Mouse (Mus musculus): ENCODE measurements around the gene Gm49405. TPM values are rescaled to one million over a fixed set of nuclear protein-coding genes. Genes with fewer than 3 reads are reported as not detected.

The Gm49405 gene
- total and polyA plus RNA-seq, 2 experiments from 2014 or later = 2.2 to 3.5 TPM

DNA sequence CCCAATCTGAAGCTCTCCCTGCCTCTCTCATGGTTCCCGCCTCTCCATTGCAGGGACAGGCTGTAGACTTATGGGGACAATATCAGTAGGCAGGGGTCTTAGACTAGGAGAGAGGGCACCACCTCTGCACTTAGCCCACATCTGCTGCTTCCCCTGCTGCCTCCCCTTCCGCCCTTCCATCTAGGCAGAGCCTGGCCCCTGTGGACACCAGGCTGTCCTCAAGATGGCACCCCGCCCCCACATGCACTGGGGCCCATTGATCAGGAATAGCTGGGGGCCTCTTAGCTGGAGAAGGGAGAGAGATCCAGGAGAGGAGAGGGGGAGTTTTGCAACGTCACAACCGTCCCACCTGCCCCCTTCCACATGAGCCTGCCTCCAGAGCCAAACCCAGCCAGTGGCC is 8.0 kb upstream of the Gm49405 start, which contains the start of gene Tbx10:
TSS of gene Tbx10 (plus strand) at position 337 of the 400 bp plus-strand sequence.
- DNase-seq (ENCODE audit: low spot score) = no peak
- Histone ChIP-seq H3K9me3 (ENCODE audit: low read length) (no peaks in the 10 kb centered on the region), H3K36me3 (ENCODE audit: insufficient read depth, low read length) (no peaks in the 10 kb centered on the region)

DNA sequence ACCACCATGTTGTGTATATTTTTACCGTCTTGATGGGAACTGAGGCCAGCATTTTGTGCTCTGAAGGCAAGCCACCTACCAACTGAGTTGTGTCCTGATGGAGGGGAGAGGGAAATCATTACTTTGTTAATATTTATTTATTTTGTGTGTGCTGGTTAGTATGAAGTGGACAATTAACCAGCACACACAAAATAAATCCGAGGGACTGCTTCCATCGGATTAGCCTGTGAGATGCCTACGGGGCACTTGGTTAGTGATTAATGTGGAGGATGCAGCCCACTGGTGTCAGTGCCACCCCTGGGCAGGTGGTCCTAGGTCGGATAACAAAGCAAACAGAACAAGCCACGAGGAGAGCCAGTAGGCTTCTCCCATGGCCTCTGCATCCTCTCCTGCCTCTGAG is 5.5 kb upstream of the Gm49405 start:
- Histone ChIP-seq H3K9me3 (ENCODE audit: low read length) (no peaks in the 10 kb centered on the region), H3K4me3 (ENCODE audit: low read length) (no peak overlapping the region), H3K4me2 (ENCODE audit: low read depth, low read length) (no peak overlapping the region), H3K4me1 (ENCODE audit: insufficient read depth, low read length) (0 out of 2 replicates have a peak, but pooled peaks cover 4% of the 10 kb centered on the region), H3K9ac (replicated peaks; ENCODE audit: low read length) (no peak overlapping the region), H3K27ac (no peak overlapping the region), H3K36me3 (ENCODE audit: insufficient read depth, low read length) (no peaks in the 10 kb centered on the region), H3K27me3 (ENCODE audit: insufficient read depth, low read length) (no peaks in the 10 kb centered on the region)
- DNase-seq (ENCODE audit: low spot score) (no peak), ATAC-seq (no peak)
- TF ChIP-seq CTCF (IDR thresholded peaks at IDR 0.05; ENCODE audit: low read depth) = no peak
- 77% methylated on average over 6 of the region's 6 CpGs for WGBS

More for the DNA sequence above, 8.0 kb upstream of the Gm49405 start, which contains the start of gene Tbx10:
- no peak within 1 kb of the TSS for H3K4me3 ChIP-seq (ENCODE audit: low read length)
- WGBS = 61% methylated on average over 5 of the region's 5 CpGs
- H3K9ac ChIP-seq (replicated peaks; ENCODE audit: low read length) = no peak within 1 kb of the TSS
- no peaks in the 10 kb centered on the region for H3K4me1 ChIP-seq (ENCODE audit: insufficient read depth, low read length)
- H3K27ac ChIP-seq = no peak within 1 kb of the TSS
- H3K4me2 ChIP-seq (ENCODE audit: low read depth, low read length) = no peak within 1 kb of the TSS
- H3K27me3 ChIP-seq (ENCODE audit: insufficient read depth, low read length) = no peaks in the 10 kb centered on the region
- ATAC-seq = no peak
- TF ChIP-seq CTCF (IDR thresholded peaks at IDR 0.05; ENCODE audit: low read depth) = no peak

GRCm38 (mm10) chr19:3995505-3995904 is 4.9 kb upstream of the Gm49405 start:
- no peak overlapping the region for H3K9ac ChIP-seq (replicated peaks; ENCODE audit: low read length)
- no peak for ATAC-seq
- TF ChIP-seq CTCF (IDR thresholded peaks at IDR 0.05; ENCODE audit: low read depth) = no peak
- no peak overlapping the region for H3K27ac ChIP-seq
- no peak for DNase-seq (ENCODE audit: low spot score)
- H3K4me2 ChIP-seq (ENCODE audit: low read depth, low read length) = no peak overlapping the region
- no peaks in the 10 kb centered on the region for H3K9me3 ChIP-seq (ENCODE audit: low read length)
- WGBS = 87% methylated on average over 3 of the region's 3 CpGs
- H3K36me3 ChIP-seq (ENCODE audit: insufficient read depth, low read length) = no peaks in the 10 kb centered on the region
- 0 out of 2 replicates have a peak, but pooled peaks cover 4% of the 10 kb centered on the region for H3K4me1 ChIP-seq (ENCODE audit: insufficient read depth, low read length)
- no peak overlapping the region for H3K4me3 ChIP-seq (ENCODE audit: low read length)
- H3K27me3 ChIP-seq (ENCODE audit: insufficient read depth, low read length) = no peaks in the 10 kb centered on the region

GRCm38 (mm10) chr19:3996106-3996505 is 4.3 kb upstream of the Gm49405 start:
- DNase-seq (ENCODE audit: low spot score) = no peak
- TF ChIP-seq CTCF (IDR thresholded peaks at IDR 0.05; ENCODE audit: low read depth) = no peak

DNA sequence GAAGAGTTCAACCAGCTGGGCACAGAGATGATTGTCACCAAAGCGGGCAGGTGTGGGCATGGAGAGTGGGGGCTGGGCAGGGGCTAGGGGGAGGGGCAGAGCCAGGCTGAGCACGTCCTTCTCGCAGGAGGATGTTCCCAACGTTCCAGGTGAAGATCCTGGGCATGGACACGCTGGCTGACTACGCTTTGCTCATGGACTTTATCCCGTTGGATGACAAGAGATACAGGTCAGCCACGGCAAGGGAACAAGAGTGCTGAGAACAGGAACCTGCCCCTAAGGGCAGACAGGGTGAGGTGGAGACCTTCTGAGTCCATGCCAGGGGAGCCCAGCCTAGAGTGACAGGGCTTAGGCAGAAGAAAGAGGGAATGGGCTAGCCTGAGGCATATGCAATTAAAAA is 3.7 kb upstream of the Gm49405 start:
- TF ChIP-seq CTCF (IDR thresholded peaks at IDR 0.05; ENCODE audit: low read depth) = no peak
- Histone ChIP-seq H3K27me3 (ENCODE audit: insufficient read depth, low read length) (no peaks in the 10 kb centered on the region), H3K9me3 (ENCODE audit: low read length) (no peaks in the 10 kb centered on the region), H3K9ac (replicated peaks; ENCODE audit: low read length) (no peak overlapping the region), H3K36me3 (ENCODE audit: insufficient read depth, low read length) (no peaks in the 10 kb centered on the region), H3K4me3 (ENCODE audit: low read length) (no peak overlapping the region), H3K27ac (no peak overlapping the region), H3K4me1 (ENCODE audit: insufficient read depth, low read length) (peaks cover 12% of the 10 kb centered on the region; the same call in 1 of the 2 replicates), H3K4me2 (ENCODE audit: low read depth, low read length) (no peak overlapping the region)
- DNase-seq (ENCODE audit: low spot score) = no peak
- WGBS = 81% methylated on average over 8 of the region's 8 CpGs
- ATAC-seq = no peak

More at GRCm38 (mm10) chr19:3996106-3996505, 4.3 kb upstream of the Gm49405 start:
- no peaks in the 10 kb centered on the region for H3K27me3 ChIP-seq (ENCODE audit: insufficient read depth, low read length)
- 74% methylated on average over 7 of the region's 7 CpGs for WGBS
- no peak overlapping the region for H3K4me2 ChIP-seq (ENCODE audit: low read depth, low read length)
- no peak overlapping the region for H3K4me3 ChIP-seq (ENCODE audit: low read length)
- H3K4me1 ChIP-seq (ENCODE audit: insufficient read depth, low read length) = peaks cover 6% of the 10 kb centered on the region; the same call in 1 of the 2 replicates
- H3K9ac ChIP-seq (replicated peaks; ENCODE audit: low read length) = no peak overlapping the region
- H3K9me3 ChIP-seq (ENCODE audit: low read length) = no peaks in the 10 kb centered on the region
- H3K27ac ChIP-seq = no peak overlapping the region
- no peaks in the 10 kb centered on the region for H3K36me3 ChIP-seq (ENCODE audit: insufficient read depth, low read length)
- ATAC-seq = no peak

DNA sequence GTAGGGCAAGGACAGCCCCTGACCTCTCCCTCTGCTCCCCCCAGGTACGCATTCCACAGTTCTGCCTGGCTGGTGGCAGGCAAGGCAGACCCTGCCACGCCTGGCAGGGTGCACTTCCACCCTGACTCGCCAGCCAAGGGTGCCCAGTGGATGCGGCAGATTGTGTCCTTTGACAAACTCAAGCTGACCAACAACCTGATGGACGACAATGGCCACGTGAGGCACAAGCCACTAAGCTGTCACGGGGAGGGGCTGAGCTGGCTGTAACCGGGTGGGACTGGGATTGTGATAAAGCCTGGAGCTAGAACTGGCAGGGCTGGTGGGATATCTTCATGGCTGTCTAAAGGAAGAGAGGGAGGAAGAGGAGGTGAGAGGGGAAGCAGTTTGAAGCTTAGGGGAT is 3.2 kb upstream of the Gm49405 start:
- Histone ChIP-seq H3K36me3 (ENCODE audit: insufficient read depth, low read length) (no peaks in the 10 kb centered on the region), H3K9me3 (ENCODE audit: low read length) (no peaks in the 10 kb centered on the region), H3K4me2 (ENCODE audit: low read depth, low read length) (no peak overlapping the region), H3K4me3 (ENCODE audit: low read length) (no peak overlapping the region), H3K4me1 (ENCODE audit: insufficient read depth, low read length) (peaks cover 12% of the 10 kb centered on the region; the same call in 1 of the 2 replicates), H3K27ac (no peak overlapping the region), H3K27me3 (ENCODE audit: insufficient read depth, low read length) (no peaks in the 10 kb centered on the region), H3K9ac (replicated peaks; ENCODE audit: low read length) (no peak overlapping the region)
- no peak for ATAC-seq
- DNase-seq (ENCODE audit: low spot score) = no peak
- WGBS = 58% methylated on average over 8 of the region's 8 CpGs
- no peak for TF ChIP-seq CTCF (IDR thresholded peaks at IDR 0.05; ENCODE audit: low read depth)

GRCm38 (mm10) chr19:3998335-3998734 is 2.1 kb upstream of the Gm49405 start:
- H3K9ac ChIP-seq (replicated peaks; ENCODE audit: low read length) = no peak overlapping the region
- DNase-seq (ENCODE audit: low spot score) (no peak), ATAC-seq (no peak)
- no peaks in the 10 kb centered on the region for H3K9me3 ChIP-seq (ENCODE audit: low read length)
- H3K4me3 ChIP-seq (ENCODE audit: low read length) = no peak overlapping the region
- TF ChIP-seq CTCF (IDR thresholded peaks at IDR 0.05; ENCODE audit: low read depth) = no peak
- WGBS = 75% methylated on average over 8 of the region's 8 CpGs
- H3K27ac ChIP-seq = no peak overlapping the region
- H3K36me3 ChIP-seq (ENCODE audit: insufficient read depth, low read length) = no peaks in the 10 kb centered on the region
- H3K4me2 ChIP-seq (ENCODE audit: low read depth, low read length) = no peak overlapping the region
- H3K27me3 ChIP-seq (ENCODE audit: insufficient read depth, low read length) = no peaks in the 10 kb centered on the region
- H3K4me1 ChIP-seq (ENCODE audit: insufficient read depth, low read length) = peaks cover 12% of the 10 kb centered on the region; the same call in 1 of the 2 replicates
